Mouse (Mus musculus) MEL (cell line): Measurements from ENCODE around the gene Olfr545. TPM values are rescaled to one million over a fixed set of nuclear protein-coding genes. Genes with fewer than 3 reads are reported as not detected.
"Not testable (repeated sequence)": the region's sequence is repeated elsewhere in the genome, so short reads cannot be mapped to it uniquely, and the experiment has no call there.

ENCODE experiments used
- DNase-seq: peaks from one replicate; pipeline ENCODE4 v3.0.0; 2011; ENCODE audit warnings: low read depth, low spot score
- H3K27ac ChIP-seq: 2 replicates; pipeline ENCODE4 v1.5.1; 2012; ENCODE audit warnings: low read depth, mild to moderate bottlenecking, control low read depth, low read length, moderate library complexity; ENCODE audit not compliant: control insufficient read depth
- H3K27me3 ChIP-seq, 2 experiments: fragments of 150-350 bp in 1 of 2; sonication (generic) in 1 of 2; 2 replicates each; pipeline ENCODE4 v1.6.1; 2012; ENCODE audit warnings: low read length in 2 of 2, mild to moderate bottlenecking in 2 of 2, improper control_type of control experiment in 1 of 2, moderate library complexity in 1 of 2; ENCODE audit not compliant: insufficient read depth in 2 of 2, control insufficient read depth in 1 of 2
- H3K36me3 ChIP-seq, 2 experiments: 2 replicates each; pipeline ENCODE4 v1.6.1; 2012 to 2014; ENCODE audit warnings: low read length in 2 of 2, improper control_type of control experiment in 1 of 2, inconsistent platforms in 1 of 2, mild to moderate bottlenecking in 1 of 2; ENCODE audit not compliant: insufficient read depth in 2 of 2, control insufficient read depth in 1 of 2
- H3K4me1 ChIP-seq, 2 experiments: fragments of 150-350 bp in 1 of 2; sonication (generic) in 1 of 2; 2 replicates each; pipeline ENCODE4 v1.6.1; 2012; ENCODE audit warnings: low read length in 2 of 2, improper control_type of control experiment in 1 of 2, mild to moderate bottlenecking in 1 of 2; ENCODE audit not compliant: insufficient read depth in 2 of 2, control insufficient read depth in 1 of 2
- H3K4me3 ChIP-seq, 2 experiments: fragments of 150-350 bp in 1 of 2; sonication (generic) in 1 of 2; 2 replicates each; pipeline ENCODE4 v1.5.1; 2012; ENCODE audit warnings: low read depth in 2 of 2, low read length in 2 of 2, mild to moderate bottlenecking in 2 of 2, moderate library complexity in 2 of 2, control low read depth in 1 of 2, improper control_type of control experiment in 1 of 2; ENCODE audit not compliant: control insufficient read depth in 1 of 2, insufficient read depth in 1 of 2
- H3K79me2 ChIP-seq: 2 replicates; pipeline ENCODE4 v1.6.1; 2012; ENCODE audit warnings: mild to moderate bottlenecking, low read length, moderate library complexity; ENCODE audit not compliant: control insufficient read depth, poor library complexity, insufficient read depth
- H3K9ac ChIP-seq: 2 replicates; pipeline ENCODE4 v1.6.1; 2012; ENCODE audit warnings: low read depth, mild to moderate bottlenecking, control low read depth, low read length, moderate library complexity; ENCODE audit not compliant: control insufficient read depth, poor library complexity, severe bottlenecking
- H3K9me3 ChIP-seq: fragments of 150-350 bp; sonication (generic); replicated peaks from 2 replicates; pipeline ENCODE4 v1.6.1; 2012; ENCODE audit warnings: mild to moderate bottlenecking, low read length, improper control_type of control experiment, moderate library complexity; ENCODE audit not compliant: insufficient read depth
- ELF1 ChIP-seq: IDR thresholded peaks from 2 replicates; pipeline ENCODE4 v1.6.1; 2014; ENCODE audit warnings: low read depth, mild to moderate bottlenecking, inconsistent platforms, low read length, improper control_type of control experiment, moderate library complexity
- EP300 ChIP-seq, 2 experiments: IDR thresholded peaks; 2 replicates each; pipeline ENCODE4 v1.6.1; 2011; ENCODE audit warnings: improper control_type of control experiment in 2 of 2, low read length in 2 of 2, low read depth in 1 of 2, mild to moderate bottlenecking in 1 of 2
- ETS1 ChIP-seq: IDR thresholded peaks from 2 replicates; pipeline ENCODE4 v1.6.1; 2012; ENCODE audit warnings: low read depth, mild to moderate bottlenecking, inconsistent platforms, low read length, improper control_type of control experiment, moderate library complexity
- GATA1 ChIP-seq: IDR thresholded peaks from 2 replicates; pipeline ENCODE4 v1.6.1; 2011; ENCODE audit warnings: low read depth, low read length, improper control_type of control experiment
- JUND ChIP-seq: IDR thresholded peaks from 2 replicates; pipeline ENCODE4 v1.6.1; 2011; ENCODE audit warnings: low read depth, mild to moderate bottlenecking, improper control_type of control experiment, low read length
- KAT2A ChIP-seq: conservative IDR thresholded peaks from 2 replicates; pipeline ENCODE4 v1.6.1; 2012; ENCODE audit warnings: low read depth, low read length, improper control_type of control experiment, inconsistent platforms
- MAX ChIP-seq: IDR thresholded peaks from 2 replicates; pipeline ENCODE4 v1.6.1; 2011; ENCODE audit warnings: low read length, improper control_type of control experiment
- MAZ ChIP-seq: IDR thresholded peaks from 2 replicates; pipeline ENCODE4 v1.6.1; 2012; ENCODE audit warnings: low read depth, mild to moderate bottlenecking, inconsistent platforms, low read length, improper control_type of control experiment
- MYB ChIP-seq: IDR thresholded peaks from 2 replicates; pipeline ENCODE4 v1.6.1; 2011; ENCODE audit warnings: mild to moderate bottlenecking, low read depth, low read length, improper control_type of control experiment
- MYC ChIP-seq: IDR thresholded peaks from 2 replicates; pipeline ENCODE4 v1.6.1; 2011; ENCODE audit warnings: low read depth, mild to moderate bottlenecking, low read length, improper control_type of control experiment, moderate library complexity
- NELFE ChIP-seq: IDR thresholded peaks from 2 replicates; pipeline ENCODE4 v1.6.1; 2011; ENCODE audit warnings: low read depth, low read length, improper control_type of control experiment
- NRF1 ChIP-seq: IDR thresholded peaks from 2 replicates; pipeline ENCODE4 v1.6.1; 2014; ENCODE audit warnings: low read depth, mild to moderate bottlenecking, inconsistent platforms, low read length, improper control_type of control experiment, moderate library complexity; ENCODE audit not compliant: poor library complexity, insufficient read depth, severe bottlenecking
- POLR2AphosphoS5 ChIP-seq: IDR thresholded peaks from 2 replicates; pipeline ENCODE4 v1.6.1; 2012; ENCODE audit warnings: low read depth, borderline replicate concordance, mild to moderate bottlenecking, inconsistent platforms, low read length, moderate library complexity, mixed read lengths
- SIN3A ChIP-seq: IDR thresholded peaks from 2 replicates; pipeline ENCODE4 v1.6.1; 2012; ENCODE audit warnings: low read length, improper control_type of control experiment, inconsistent platforms
- TAL1 ChIP-seq: IDR thresholded peaks from 2 replicates; pipeline ENCODE4 v1.6.1; 2012; ENCODE audit warnings: mild to moderate bottlenecking, inconsistent platforms, low read length, moderate library complexity, mixed read lengths
- TBP ChIP-seq: IDR thresholded peaks from 2 replicates; pipeline ENCODE4 v1.8.0; 2011; ENCODE audit warnings: low read depth, low read length, improper control_type of control experiment
- TCF12 ChIP-seq: IDR thresholded peaks from 2 replicates; pipeline ENCODE4 v1.6.1; 2014; ENCODE audit warnings: low read depth, mild to moderate bottlenecking, inconsistent platforms, low read length, improper control_type of control experiment, moderate library complexity
- ZC3H11A ChIP-seq: IDR thresholded peaks from 2 replicates; pipeline ENCODE4 v1.6.1; 2012; ENCODE audit warnings: low read depth, mild to moderate bottlenecking, inconsistent platforms, low read length, improper control_type of control experiment
- ZMIZ1 ChIP-seq: IDR thresholded peaks from 2 replicates; pipeline ENCODE4 v1.6.1; 2012; ENCODE audit warnings: low read depth, mild to moderate bottlenecking, inconsistent platforms, low read length, improper control_type of control experiment, moderate library complexity
- polyA plus RNA-seq, 2 experiments: library from polyadenylated mRNA; stranded (reverse) in 1 of 2; unstranded in 1 of 2; fragments of >175 nt in 1 of 2; fragments of >200 nt in 1 of 2; gene quantifications; 2 replicates each; pipeline versions ENCODE4 v1.2.1 to v1.2.4; 2012; ENCODE audit warnings: low replicate concordance in 2 of 2, low read depth in 1 of 2; ENCODE audit not compliant: insufficient read length in 2 of 2, insufficient read depth in 1 of 2, missing spikeins in 1 of 2
- total RNA-seq: library from RNA; depleted of rRNA; stranded (reverse); fragments of 300-350 nt; gene quantifications from 2 replicates; pipeline ENCODE4 v1.2.3, GENCODE M21; 2012

The Olfr545 gene
- total and polyA plus RNA-seq, 3 experiments: 0.12 to 0.25 TPM; not detected in 1

- TF ChIP-seq ETS1: peak; percentile 54; the same call in 1 of the 2 replicates
Observed at GRCm38 (mm10) chr7:102486105-102486504, 13.3 kb downstream of the Olfr545 start (continued).

GRCm38 (mm10) chr7:102484766-102485165 lies 14.6 kb downstream of the Olfr545 start:
- H3K79me2 ChIP-seq, H3K27me3 ChIP-seq, H3K27ac ChIP-seq, H3K9ac ChIP-seq, H3K9me3 ChIP-seq, DNase-seq, H3K4me3 ChIP-seq: not testable (repeated sequence)
- peaks cover 7 to 22% of the 10 kb centered on the region in 2 experiments for H3K4me1 ChIP-seq
- H3K36me3 ChIP-seq: peaks cover 0 to 26% of the 10 kb centered on the region in 2 experiments; a peak in 2 of 4 replicates

- no peak overlapping the region for H3K9ac ChIP-seq
- TF ChIP-seq MYC (peak; percentile 50; the same call in 1 of the 2 replicates), GATA1 (peak; percentile 39; the same call in 1 of the 2 replicates), ZC3H11A (no peak), NELFE (no peak), MAX (peak; percentile 34; the same call in 1 of the 2 replicates), ZMIZ1 (no peak), ETS1 (peak; percentile 45), JUND (peak; percentile 66; the same call in 1 of the 2 replicates), SIN3A (peak; percentile 35; the same call in 1 of the 2 replicates), EP300 (IDR thresholded peaks at IDR 0.05; ENCODE audit: low read depth in 1 of 2, low read length in 2 of 2) (peak; percentile 39 to 78; a peak in 3 of 4 replicates)
- peak; percentile 71 for DNase-seq
- no peaks in the 10 kb centered on the region for H3K79me2 ChIP-seq
- H3K27me3 ChIP-seq: no peaks in the 10 kb centered on the region
- H3K9me3 ChIP-seq: no peaks in the 10 kb centered on the region
- peaks cover 0 to 26% of the 10 kb centered on the region in 2 experiments; a peak in 2 of 4 replicates for H3K36me3 ChIP-seq
- H3K4me1 ChIP-seq: peaks cover 7 to 22% of the 10 kb centered on the region in 2 experiments
- H3K27ac ChIP-seq: peak overlapping the region; percentile 47; the same call in 1 of the 2 replicates
- H3K4me3 ChIP-seq: no peak overlapping the region
Observed at GRCm38 (mm10) chr7:102483665-102484064, 15.7 kb downstream of the Olfr545 start.

- TF ChIP-seq NRF1: no peak
- TF ChIP-seq ELF1: no peak
- TF ChIP-seq MYB: no peak
- TF ChIP-seq POLR2AphosphoS5: no peak
- TF ChIP-seq MAZ: no peak
- no peak for TF ChIP-seq TAL1
- no peak for TF ChIP-seq KAT2A
- no peak for TF ChIP-seq ZMIZ1
- no peak for TF ChIP-seq TBP
- TF ChIP-seq TCF12: no peak
- TF ChIP-seq, all 39 proteins: peak for 0
- Histone ChIP-seq H3K9ac (no peak within 1 kb of the TSS), H3K27ac (no peak within 1 kb of the TSS), H3K27me3 (no peaks in the 10 kb centered on the region), H3K36me3 (peaks cover 0 to 25% of the 10 kb centered on the region in 2 experiments; a peak in 2 of 4 replicates), H3K79me2 (no peaks in the 10 kb centered on the region), H3K9me3 (no peaks in the 10 kb centered on the region), H3K4me3 (no peak within 1 kb of the TSS), H3K4me1 (peaks cover 7 to 20% of the 10 kb centered on the region in 2 experiments)
- DNase-seq: no peak
Observed at GRCm38 (mm10) chr7:102481579-102481978, 17.8 kb downstream of the Olfr545 start, which contains the start of gene Olfr543. Gene Olfr543, minus strand, starts transcription at chr7:102481679.
